Mouse (Mus musculus) urinary bladder, postnatal 14 days (tissue): ENCODE results near the gene Prss50.

ENCODE experiments used
- DNase-seq: peaks from one replicate; pipeline ENCODE4 v3.0.0; 2021; ENCODE audit warnings: low spot score

Prss50 gene

GRCm38 (mm10) chr9:110907201-110907837 is 49.6 kb downstream of the Prss50 start:
- DNase-seq = no peak

DNA sequence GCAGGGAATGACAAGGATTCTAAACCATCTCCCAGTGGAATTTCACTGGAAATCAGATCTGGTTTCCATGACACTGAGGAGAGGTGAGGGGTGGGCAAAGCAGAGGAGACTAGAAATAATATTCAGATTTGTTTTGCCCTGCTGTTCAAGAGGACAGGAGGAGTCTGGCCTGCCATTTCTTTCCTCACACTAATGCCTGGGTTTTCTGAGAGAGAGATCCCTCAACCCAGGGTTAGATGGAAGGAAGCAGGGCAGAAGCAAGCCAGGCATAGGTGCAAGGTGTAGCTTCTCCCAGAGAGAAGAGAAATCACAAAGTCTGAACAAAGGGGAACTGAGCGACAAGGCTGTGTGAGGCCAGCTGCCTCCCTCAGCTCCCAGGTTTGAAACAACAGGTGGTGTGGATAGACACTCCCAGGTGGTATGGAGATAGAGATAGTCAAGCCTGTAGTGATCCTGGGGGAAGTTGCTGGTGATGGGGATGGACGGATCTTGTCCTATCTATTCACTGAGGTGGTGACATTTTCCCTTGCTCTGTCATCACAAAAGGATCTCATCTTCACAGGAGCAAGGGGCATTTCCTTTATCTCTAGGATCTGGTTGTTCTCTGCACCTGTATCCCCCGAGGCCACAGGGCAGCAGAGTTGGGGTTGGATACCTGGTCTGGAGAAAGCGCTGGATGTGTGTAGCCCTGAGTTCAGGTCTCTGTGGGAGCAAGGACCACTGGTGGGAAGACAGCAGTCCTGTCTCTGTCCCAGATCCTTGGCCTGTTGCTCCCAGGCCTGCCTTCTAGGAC is 50.3 kb downstream of the Prss50 start:
- DNase-seq = no peak

- DNase-seq = no peak
These were observed 50.9 kb downstream of the Prss50 start for GRCm38 (mm10) chr9:110908631-110909016.

DNA sequence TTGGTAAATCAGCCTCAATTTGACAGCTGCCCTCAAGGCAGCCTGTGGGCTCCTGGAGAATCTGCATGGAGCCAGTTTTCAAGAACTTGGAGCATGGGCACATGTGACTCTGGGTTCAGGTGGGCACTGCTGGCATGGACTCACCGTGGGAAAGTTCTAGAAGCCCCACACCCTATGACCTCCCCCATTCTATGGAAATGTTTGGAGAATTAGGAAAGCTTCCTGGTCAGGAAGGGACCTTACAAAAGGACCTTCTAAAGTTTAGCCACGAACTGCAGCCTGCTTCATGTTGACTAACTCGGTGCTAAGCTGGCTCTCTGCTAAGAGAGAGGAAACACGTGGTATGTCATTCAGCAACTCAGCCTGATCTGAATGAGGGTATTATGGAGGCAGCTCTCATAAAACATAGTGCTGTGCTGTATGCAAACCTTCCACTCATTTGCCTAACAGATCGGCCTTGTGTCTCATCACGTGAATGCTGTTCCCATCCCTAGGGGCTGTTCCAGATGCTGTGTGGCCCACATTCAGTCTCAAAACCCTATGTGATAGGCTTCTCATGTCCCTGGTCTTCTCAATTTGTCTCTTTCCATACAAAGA is 51.7 kb downstream of the Prss50 start:
- no peak for DNase-seq
